Mouse (Mus musculus): ENCODE results near the gene Dnajc7. TPM values are rescaled to one million over a fixed set of nuclear protein-coding genes. Genes with fewer than 3 reads are reported as not detected.
"Not testable (repeated sequence)": the region's sequence is repeated elsewhere in the genome, so short reads cannot be mapped to it uniquely, and the experiment has no call there.

The Dnajc7 gene
- polyA plus RNA-seq, 1 experiment from 2014 or later: 66.4 TPM

DNA sequence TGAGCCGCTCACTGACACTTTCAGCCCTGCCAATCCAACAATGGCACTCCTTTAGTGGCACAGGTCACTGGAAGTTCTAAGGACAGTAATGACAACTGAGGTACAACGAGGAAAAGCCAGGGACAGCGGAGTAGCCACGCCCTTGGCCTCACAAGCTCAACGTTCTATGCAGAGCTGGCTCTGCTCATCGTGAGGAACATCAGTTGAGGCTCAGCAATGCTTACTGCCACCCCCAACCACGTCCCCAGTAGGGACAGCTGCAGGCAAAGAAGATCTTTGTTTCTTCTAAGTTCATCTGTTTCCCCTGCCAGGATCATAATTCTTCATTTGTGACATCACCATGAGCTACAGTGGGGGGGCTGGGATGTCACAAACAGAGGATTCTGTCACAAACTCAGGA lies 25.4 kb downstream of the Dnajc7 start:
- Histone ChIP-seq H3K4me2 (ENCODE audit: low read length) (no peak overlapping the region), H3K9me3 (ENCODE audit: control insufficient read depth, low read length) (no peaks in the 10 kb centered on the region), H3K27me3 (ENCODE audit: control insufficient read depth, insufficient read depth, low read length) (no peaks in the 10 kb centered on the region), H3K9ac (ENCODE audit: low read length) (no peak overlapping the region), H3K4me1 (ENCODE audit: control insufficient read depth in 2 of 2, insufficient read depth in 2 of 2, low read length in 2 of 2) (peaks cover 0 to 12% of the 10 kb centered on the region in 2 experiments; a peak in 3 of 4 replicates), H3K4me3 (ENCODE audit: control insufficient read depth in 1 of 2, insufficient read depth in 1 of 2, low read depth in 1 of 2, low read length in 2 of 2) (no peak overlapping the region), H3K27ac (replicated peaks in 1 of 2; ENCODE audit: control insufficient read depth in 1 of 2, insufficient read depth in 1 of 2, low read depth in 2 of 2, low read length in 2 of 2) (0 out of 4 replicates have a peak overlapping the region, but pooled peaks of 1 of the 2 experiments have one; percentile 1), H3K36me3 (ENCODE audit: control insufficient read depth, insufficient read depth, low read length) (peaks cover 99% of the 10 kb centered on the region)
- 84% methylated on average over 7 of the region's 7 CpGs for WGBS
- ATAC-seq (ENCODE audit: insufficient number of reproducible peaks, insufficient read depth, low FRiP score, low read depth): no peak

DNA sequence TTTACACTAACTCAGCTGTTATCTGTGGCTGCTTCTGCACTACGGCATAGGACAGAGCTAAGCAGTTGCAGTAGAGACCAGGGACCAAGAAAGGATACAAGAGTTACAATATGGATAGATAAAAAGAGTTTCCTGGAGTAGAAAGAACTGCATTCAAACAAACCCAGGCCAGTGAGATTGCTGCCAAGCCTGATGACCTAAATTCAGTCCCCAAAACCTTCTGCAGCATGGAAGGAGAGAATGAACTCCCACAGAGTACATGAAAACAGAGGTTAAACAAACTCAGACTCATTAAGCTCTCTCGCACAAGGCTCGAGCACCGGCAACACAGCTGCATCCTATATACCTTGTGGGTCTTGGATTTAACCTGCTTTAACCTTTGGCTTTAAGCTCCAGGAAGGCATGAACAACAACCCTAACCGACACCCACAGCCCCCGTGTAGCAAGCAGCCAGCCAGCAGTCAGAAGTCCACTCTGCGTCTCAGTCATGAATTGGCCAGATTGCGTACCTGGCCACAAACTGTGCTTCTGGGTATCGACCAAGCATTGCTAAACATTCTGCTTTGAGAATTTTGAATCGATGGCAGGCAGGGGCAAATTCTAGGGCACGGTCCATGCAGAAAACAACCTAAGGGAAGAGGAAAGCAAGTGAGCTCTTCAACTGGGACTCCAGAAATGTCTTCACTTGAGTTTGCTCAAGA lies 27.5 kb downstream of the Dnajc7 start:
- no peaks in the 10 kb centered on the region for H3K27me3 ChIP-seq (ENCODE audit: control insufficient read depth, insufficient read depth, low read length)
- H3K27ac ChIP-seq (replicated peaks in 1 of 2; ENCODE audit: control insufficient read depth in 1 of 2, insufficient read depth in 1 of 2, low read depth in 2 of 2, low read length in 2 of 2): no peak overlapping the region
- ATAC-seq (ENCODE audit: insufficient number of reproducible peaks, insufficient read depth, low FRiP score, low read depth): no peak
- no peak overlapping the region for H3K9ac ChIP-seq (ENCODE audit: low read length)
- WGBS: 97% methylated on average over 11 of the region's 11 CpGs
- no peak overlapping the region for H3K4me2 ChIP-seq (ENCODE audit: low read length)
- no peaks in the 10 kb centered on the region for H3K9me3 ChIP-seq (ENCODE audit: control insufficient read depth, low read length)
- H3K4me1 ChIP-seq (ENCODE audit: control insufficient read depth in 2 of 2, insufficient read depth in 2 of 2, low read length in 2 of 2): peaks cover 0 to 12% of the 10 kb centered on the region in 2 experiments; a peak in 3 of 4 replicates
- no peak overlapping the region for H3K4me3 ChIP-seq (ENCODE audit: control insufficient read depth in 1 of 2, insufficient read depth in 1 of 2, low read depth in 1 of 2, low read length in 2 of 2)
- peaks cover 99% of the 10 kb centered on the region for H3K36me3 ChIP-seq (ENCODE audit: control insufficient read depth, insufficient read depth, low read length)

DNA sequence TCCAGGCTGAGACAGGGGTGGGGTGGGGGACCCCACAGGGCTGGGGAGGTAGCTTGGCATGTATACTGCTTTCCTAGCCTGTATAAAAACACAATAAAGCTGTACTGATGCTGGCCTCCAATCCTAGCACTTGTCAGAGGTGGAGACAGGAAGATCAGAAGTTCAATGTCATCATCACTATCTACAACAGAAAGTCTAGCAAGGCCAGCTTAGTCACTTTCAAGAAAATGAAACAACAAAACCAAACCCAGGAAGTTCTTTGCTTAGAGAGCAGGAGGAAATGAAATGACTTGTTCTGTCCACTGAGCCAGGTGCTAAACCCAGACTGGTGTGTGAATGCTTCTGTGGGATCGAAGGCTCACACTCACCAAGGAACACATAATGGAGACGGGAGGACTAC lies 31.5 kb downstream of the Dnajc7 start:
- H3K9me3 ChIP-seq (ENCODE audit: control insufficient read depth, low read length): no peaks in the 10 kb centered on the region
- 86% methylated on average over 2 of the region's 2 CpGs for WGBS
- ATAC-seq (ENCODE audit: insufficient number of reproducible peaks, insufficient read depth, low FRiP score, low read depth): no peak

DNA sequence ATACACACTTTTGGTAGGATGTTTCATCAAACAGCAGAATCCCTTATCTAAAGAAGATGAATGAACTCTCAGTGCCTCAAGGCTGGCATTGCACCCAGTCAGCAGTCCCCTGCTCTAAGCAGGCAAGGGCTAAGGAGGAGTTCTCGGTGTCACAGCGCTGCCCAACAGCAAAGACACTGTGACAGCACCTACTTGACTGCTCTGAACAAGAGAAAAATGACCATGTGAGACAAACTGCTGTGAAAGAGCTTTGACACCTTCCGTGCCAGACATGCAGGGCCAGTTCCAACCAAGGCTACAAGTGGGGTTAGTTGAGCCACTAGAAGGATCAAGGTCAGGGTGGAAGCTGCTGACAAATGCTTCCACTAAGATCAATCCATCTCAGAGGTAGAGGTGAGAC lies 34.8 kb downstream of the Dnajc7 start:
- Histone ChIP-seq H3K4me2 (ENCODE audit: low read length) (no peak overlapping the region), H3K9me3 (ENCODE audit: control insufficient read depth, low read length) (no peaks in the 10 kb centered on the region), H3K4me3 (ENCODE audit: control insufficient read depth in 1 of 2, insufficient read depth in 1 of 2, low read depth in 1 of 2, low read length in 2 of 2) (no peak overlapping the region), H3K9ac (ENCODE audit: low read length) (no peak overlapping the region), H3K27ac (replicated peaks in 1 of 2; ENCODE audit: control insufficient read depth in 1 of 2, insufficient read depth in 1 of 2, low read depth in 2 of 2, low read length in 2 of 2) (no peak overlapping the region), H3K4me1 (ENCODE audit: control insufficient read depth in 2 of 2, insufficient read depth in 2 of 2, low read length in 2 of 2) (peaks cover 7 to 13% of the 10 kb centered on the region in 2 experiments; a peak in 3 of 4 replicates), H3K27me3 (ENCODE audit: control insufficient read depth, insufficient read depth, low read length) (no peaks in the 10 kb centered on the region), H3K36me3 (ENCODE audit: control insufficient read depth, insufficient read depth, low read length) (peaks cover 100% of the 10 kb centered on the region)
- ATAC-seq (ENCODE audit: insufficient number of reproducible peaks, insufficient read depth, low FRiP score, low read depth): no peak
- 86% methylated on average over 3 of the region's 3 CpGs for WGBS

More for the DNA sequence above, 31.5 kb downstream of the Dnajc7 start:
- Histone ChIP-seq H3K9ac (ENCODE audit: low read length) (no peak overlapping the region), H3K4me3 (ENCODE audit: control insufficient read depth in 1 of 2, insufficient read depth in 1 of 2, low read depth in 1 of 2, low read length in 2 of 2) (no peak overlapping the region), H3K27ac (replicated peaks in 1 of 2; ENCODE audit: control insufficient read depth in 1 of 2, insufficient read depth in 1 of 2, low read depth in 2 of 2, low read length in 2 of 2) (no peak overlapping the region), H3K36me3 (ENCODE audit: control insufficient read depth, insufficient read depth, low read length) (peaks cover 100% of the 10 kb centered on the region), H3K4me2 (ENCODE audit: low read length) (no peak overlapping the region), H3K27me3 (ENCODE audit: control insufficient read depth, insufficient read depth, low read length) (no peaks in the 10 kb centered on the region), H3K4me1 (ENCODE audit: control insufficient read depth in 2 of 2, insufficient read depth in 2 of 2, low read length in 2 of 2) (no peaks in the 10 kb centered on the region)

DNA sequence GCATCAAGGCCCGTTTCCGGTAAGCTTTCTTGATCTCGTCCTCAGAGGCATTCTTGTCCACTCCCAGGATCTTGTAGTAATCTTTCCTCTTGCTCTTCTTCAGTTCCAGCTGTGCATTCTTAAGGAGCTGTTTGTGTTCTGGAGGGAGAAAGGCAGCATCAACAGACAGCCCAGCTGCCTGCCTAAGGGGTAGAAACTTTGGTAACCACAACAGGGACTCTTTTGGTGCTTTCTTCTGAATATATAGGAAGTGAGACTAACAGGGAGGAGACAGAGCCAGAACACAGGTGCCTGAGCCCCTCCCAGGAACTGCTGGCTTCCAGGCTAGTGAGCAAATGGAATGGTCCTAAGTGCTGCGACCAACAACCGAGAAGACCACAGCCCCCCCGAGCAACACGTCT lies 35.4 kb downstream of the Dnajc7 start:
- Histone ChIP-seq H3K36me3 (ENCODE audit: control insufficient read depth, insufficient read depth, low read length) (peaks cover 100% of the 10 kb centered on the region), H3K9me3 (ENCODE audit: control insufficient read depth, low read length) (no peaks in the 10 kb centered on the region), H3K4me1 (ENCODE audit: control insufficient read depth in 2 of 2, insufficient read depth in 2 of 2, low read length in 2 of 2) (peaks cover 7 to 13% of the 10 kb centered on the region in 2 experiments; a peak in 3 of 4 replicates), H3K27me3 (ENCODE audit: control insufficient read depth, insufficient read depth, low read length) (no peaks in the 10 kb centered on the region), H3K9ac (ENCODE audit: low read length) (no peak overlapping the region), H3K27ac (replicated peaks in 1 of 2; ENCODE audit: control insufficient read depth in 1 of 2, insufficient read depth in 1 of 2, low read depth in 2 of 2, low read length in 2 of 2) (no peak overlapping the region), H3K4me2 (ENCODE audit: low read length) (no peak overlapping the region), H3K4me3 (ENCODE audit: control insufficient read depth in 1 of 2, insufficient read depth in 1 of 2, low read depth in 1 of 2, low read length in 2 of 2) (no peak overlapping the region)
- ATAC-seq (ENCODE audit: insufficient number of reproducible peaks, insufficient read depth, low FRiP score, low read depth): no peak
- WGBS: 88% methylated on average over 7 of the region's 7 CpGs

DNA sequence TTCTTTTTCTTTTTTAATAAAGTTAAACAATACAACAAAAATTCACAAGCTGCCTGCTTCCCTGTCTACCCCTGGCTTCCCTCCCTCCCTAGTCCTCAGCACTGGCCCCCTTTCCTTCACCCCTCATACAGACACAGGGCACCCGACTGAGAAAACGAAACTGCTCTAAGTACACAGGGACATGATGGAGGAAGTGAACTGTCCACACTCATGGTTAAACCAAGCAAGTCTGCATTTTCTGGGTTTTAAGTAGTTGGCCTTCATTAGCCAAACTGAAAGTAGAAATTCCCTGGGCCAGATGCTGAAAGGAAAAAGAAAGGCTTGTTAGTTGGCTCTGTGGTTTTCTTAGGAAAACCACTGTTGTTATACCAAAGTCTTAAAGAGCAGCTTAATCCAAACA lies 37.1 kb downstream of the Dnajc7 start:
- Histone ChIP-seq H3K4me2 (ENCODE audit: low read length) (no peak overlapping the region), H3K4me3 (ENCODE audit: control insufficient read depth in 1 of 2, insufficient read depth in 1 of 2, low read depth in 1 of 2, low read length in 2 of 2) (no peak overlapping the region), H3K27ac (replicated peaks in 1 of 2; ENCODE audit: control insufficient read depth in 1 of 2, insufficient read depth in 1 of 2, low read depth in 2 of 2, low read length in 2 of 2) (no peak overlapping the region), H3K9ac (ENCODE audit: low read length) (no peak overlapping the region), H3K4me1 (ENCODE audit: control insufficient read depth in 2 of 2, insufficient read depth in 2 of 2, low read length in 2 of 2) (peaks cover 7 to 13% of the 10 kb centered on the region in 2 experiments; a peak in 3 of 4 replicates), H3K27me3 (ENCODE audit: control insufficient read depth, insufficient read depth, low read length) (no peaks in the 10 kb centered on the region), H3K36me3 (ENCODE audit: control insufficient read depth, insufficient read depth, low read length) (peaks cover 95% of the 10 kb centered on the region), H3K9me3 (ENCODE audit: control insufficient read depth, low read length) (no peaks in the 10 kb centered on the region)
- no peak for ATAC-seq (ENCODE audit: insufficient number of reproducible peaks, insufficient read depth, low FRiP score, low read depth)
- 87% methylated on average over 2 of the region's 2 CpGs for WGBS

DNA sequence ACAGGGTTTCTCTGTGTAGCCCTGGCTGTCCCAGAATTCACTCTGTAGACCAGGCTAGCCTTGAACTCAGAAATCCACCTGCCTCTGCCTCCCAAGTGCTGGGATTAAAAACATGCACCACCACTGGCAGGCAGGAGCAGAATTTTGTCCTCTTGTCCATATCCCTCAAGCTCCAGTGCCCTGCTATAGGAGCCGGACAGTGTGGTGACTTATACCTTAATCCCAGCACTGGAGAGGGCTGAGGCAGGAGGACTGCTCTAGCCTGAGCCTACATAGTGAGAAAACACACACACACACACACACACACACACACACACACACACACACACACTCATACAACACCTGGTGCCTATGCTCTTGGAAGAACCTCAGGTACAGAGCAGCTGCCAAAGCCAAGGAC lies 37.6 kb downstream of the Dnajc7 start:
- H3K9me3 ChIP-seq (ENCODE audit: control insufficient read depth, low read length); H3K4me3 ChIP-seq (ENCODE audit: control insufficient read depth in 1 of 2, insufficient read depth in 1 of 2, low read depth in 1 of 2, low read length in 2 of 2); ATAC-seq (ENCODE audit: insufficient number of reproducible peaks, insufficient read depth, low FRiP score, low read depth); H3K27me3 ChIP-seq (ENCODE audit: control insufficient read depth, insufficient read depth, low read length); H3K4me2 ChIP-seq (ENCODE audit: low read length); H3K9ac ChIP-seq (ENCODE audit: low read length): not testable (repeated sequence)
- 81% methylated on average over 1 of the region's 1 CpGs for WGBS
- Histone ChIP-seq H3K4me1 (ENCODE audit: control insufficient read depth in 2 of 2, insufficient read depth in 2 of 2, low read length in 2 of 2) (peaks cover 7 to 13% of the 10 kb centered on the region in 2 experiments; a peak in 3 of 4 replicates), H3K36me3 (ENCODE audit: control insufficient read depth, insufficient read depth, low read length) (peaks cover 91% of the 10 kb centered on the region), H3K27ac (replicated peaks in 1 of 2; ENCODE audit: control insufficient read depth in 1 of 2, insufficient read depth in 1 of 2, low read depth in 2 of 2, low read length in 2 of 2) (peak overlapping the region in 1 of 2 experiments; percentile 56; a peak in 2 of 4 replicates)

All from heart, embryonic 14.5 days (tissue).